Mouse (Mus musculus) heart, adult 2 months (tissue): ENCODE data around the gene Tmed2. TPM values are rescaled to one million over a fixed set of nuclear protein-coding genes. Genes with fewer than 3 reads are reported as not detected.

ENCODE experiments used
- DNase-seq, 2 experiments: peaks; one replicate each; pipeline ENCODE4 v3.0.0; 2021
- H3K27ac ChIP-seq: fragments of 200-600 bp; 2 replicates; pipeline ENCODE4 v1.8.1; 2022
- H3K27me3 ChIP-seq: fragments of 200-500 bp; 2 replicates; pipeline ENCODE4 v1.6.1; 2012; ENCODE audit warnings: mild to moderate bottlenecking, low read length, inconsistent platforms, mixed read lengths; ENCODE audit not compliant: control insufficient read depth, insufficient read depth
- H3K36me3 ChIP-seq: fragments of 200-500 bp; 2 replicates; pipeline ENCODE4 v1.6.1; 2012; ENCODE audit warnings: low read length, inconsistent platforms; ENCODE audit not compliant: control insufficient read depth, insufficient read depth
- H3K4me1 ChIP-seq: fragments of 200-500 bp; 2 replicates; pipeline ENCODE4 v1.6.1; 2011; ENCODE audit warnings: low read length; ENCODE audit not compliant: control insufficient read depth, insufficient read depth
- H3K4me3 ChIP-seq: fragments of 200-600 bp; 2 replicates; pipeline ENCODE4 v1.8.1; 2022
- H3K79me2 ChIP-seq: fragments of 200-500 bp; replicated peaks from 2 replicates; pipeline ENCODE4 v1.6.1; 2012; ENCODE audit warnings: mild to moderate bottlenecking, inconsistent platforms, low read length, moderate library complexity, mixed read lengths; ENCODE audit not compliant: control insufficient read depth, insufficient read depth
- H3K9ac ChIP-seq: fragments of 200-500 bp; 2 replicates; pipeline ENCODE4 v1.6.1; 2012; ENCODE audit warnings: low read depth, mild to moderate bottlenecking, control low read depth, inconsistent platforms, low read length, mixed read lengths
- CTCF ChIP-seq: fragments of 200-600 bp; IDR thresholded peaks from 2 replicates; pipeline ENCODE4 v1.8.1; 2022; ENCODE audit warnings: antibody characterized with exemption, mild to moderate bottlenecking, moderate library complexity
- EP300 ChIP-seq: fragments of 200-500 bp; IDR thresholded peaks from 2 replicates; pipeline ENCODE4 v1.6.1; 2011; ENCODE audit warnings: low read depth, low read length, control low read depth; ENCODE audit not compliant: insufficient read depth
- POLR2A ChIP-seq: fragments of 200-500 bp; IDR thresholded peaks from 2 replicates; pipeline ENCODE4 v1.6.1; 2011; ENCODE audit warnings: mild to moderate bottlenecking, low read depth, low read length, control low read depth; ENCODE audit not compliant: insufficient read depth
- WGBS: fragments of 180-500 bp; shearing (Covaris S2); methylation state at CpG from one replicate; pipeline ENCODE4 v1.1.7; 2018; 5-methylcytosine and 5-hydroxymethylcytosine counted together
- intact Hi-C: fragments of 180-260 bp; cut with DNase I; formaldehyde crosslinking; loops from one replicate; pipeline ENCODE4 v1.15.1; 2025
- polyA plus RNA-seq: library from polyadenylated mRNA; depleted of rRNA; stranded (reverse); fragments of >200 nt; gene quantifications from 2 replicates; pipeline ENCODE4 v1.2.3, GENCODE M21; 2012
- total RNA-seq, 2 experiments: library from RNA; stranded (reverse); gene quantifications; 2 replicates each; pipeline ENCODE4 v1.2.3; 2021

Gene Tmed2
- total and polyA plus RNA-seq, 3 experiments, result 80.9 to 194 (median 167) TPM

DNA sequence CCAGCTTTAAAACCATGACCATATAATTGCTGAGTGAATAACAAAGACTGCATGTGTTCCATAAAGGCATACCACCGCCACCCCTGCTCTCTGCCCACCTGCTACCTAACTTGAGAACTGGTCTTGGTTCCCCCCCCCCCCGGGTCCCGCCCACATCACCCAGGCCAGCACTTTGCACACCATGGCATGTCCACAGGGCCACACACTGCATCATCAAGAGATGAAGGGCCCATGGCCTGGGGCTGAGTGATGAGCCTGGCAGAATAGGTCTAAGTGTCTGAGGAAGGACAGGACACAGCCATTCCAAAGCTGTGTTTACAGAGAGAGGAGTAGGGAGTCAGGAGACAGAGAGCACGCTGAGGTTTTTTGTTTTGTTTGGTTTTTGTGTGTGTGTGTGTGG, 12.1 kb upstream of the Tmed2 start:
- WGBS, result 58% methylated on average over 4 of the region's 4 CpGs
- H3K4me3 ChIP-seq, result peak overlapping the region; percentile 89
- H3K4me1 ChIP-seq, result no peaks in the 10 kb centered on the region; the same call in none of the 2 replicates
- TF ChIP-seq CTCF, result no peak
- TF ChIP-seq EP300, result no peak
- TF ChIP-seq POLR2A, result no peak
- intact Hi-C loops, result loop anchor here (2.0 kb wide), 2 partner anchors 18 to 30 kb away; no protein-coding TSS in a partner anchor
- no peaks in the 10 kb centered on the region for H3K27me3 ChIP-seq
- H3K79me2 ChIP-seq, result peaks cover 3% of the 10 kb centered on the region
- no peak for DNase-seq
- peak overlapping the region; percentile 92 for H3K9ac ChIP-seq
- peak overlapping the region; percentile 96 for H3K27ac ChIP-seq
- peaks cover 4% of the 10 kb centered on the region; the same call in 1 of the 2 replicates for H3K36me3 ChIP-seq

- H3K79me2 ChIP-seq, result peaks cover 3% of the 10 kb centered on the region
- 9% methylated on average over 9 of the region's 9 CpGs for WGBS
- H3K27me3 ChIP-seq, result no peaks in the 10 kb centered on the region
- DNase-seq, result peak in 1 of 2 experiments; percentile 75
- intact Hi-C loops, result loop anchor here (2.0 kb wide), 2 partner anchors 18 to 30 kb away; no protein-coding TSS in a partner anchor
- H3K4me1 ChIP-seq, result no peaks in the 10 kb centered on the region; the same call in none of the 2 replicates
- H3K4me3 ChIP-seq, result peak overlapping the region; percentile 89
- peak overlapping the region; percentile 92 for H3K9ac ChIP-seq
- no peak; the same call in none of the 2 replicates for TF ChIP-seq POLR2A
- no peak for TF ChIP-seq CTCF
- TF ChIP-seq EP300, result peak; percentile 70; the same call in 1 of the 2 replicates
- H3K27ac ChIP-seq, result peak overlapping the region; percentile 96
- peaks cover 4% of the 10 kb centered on the region; the same call in 1 of the 2 replicates for H3K36me3 ChIP-seq
Observed at GRCm38 (mm10) chr5:124528791-124529190, 11.7 kb upstream of the Tmed2 start.

DNA sequence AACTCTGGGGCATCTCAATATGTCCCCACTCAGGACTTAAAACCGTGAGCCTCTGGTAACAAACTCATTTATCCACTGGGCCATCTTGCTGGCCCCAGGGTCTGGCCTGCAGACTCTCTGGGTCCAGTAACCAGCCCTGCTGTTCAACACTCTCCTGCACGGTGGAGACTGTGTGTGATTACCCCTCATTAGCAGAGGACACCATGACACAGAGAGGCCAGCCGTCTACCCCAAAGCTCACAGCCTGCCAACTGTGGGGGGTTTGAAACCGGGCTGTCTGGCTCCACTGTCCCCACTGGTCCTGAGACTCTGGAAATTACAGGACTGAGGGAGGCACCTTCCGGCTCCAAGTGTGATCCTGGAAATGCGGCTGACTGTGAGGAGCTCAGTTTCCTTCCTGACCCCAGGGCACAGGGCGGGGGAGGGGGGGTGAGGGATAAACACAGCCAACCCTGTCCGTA, 11.3 kb upstream of the Tmed2 start:
- intact Hi-C loops, result loop anchor here (2.0 kb wide), 2 partner anchors 18 to 30 kb away; no protein-coding TSS in a partner anchor

DNA sequence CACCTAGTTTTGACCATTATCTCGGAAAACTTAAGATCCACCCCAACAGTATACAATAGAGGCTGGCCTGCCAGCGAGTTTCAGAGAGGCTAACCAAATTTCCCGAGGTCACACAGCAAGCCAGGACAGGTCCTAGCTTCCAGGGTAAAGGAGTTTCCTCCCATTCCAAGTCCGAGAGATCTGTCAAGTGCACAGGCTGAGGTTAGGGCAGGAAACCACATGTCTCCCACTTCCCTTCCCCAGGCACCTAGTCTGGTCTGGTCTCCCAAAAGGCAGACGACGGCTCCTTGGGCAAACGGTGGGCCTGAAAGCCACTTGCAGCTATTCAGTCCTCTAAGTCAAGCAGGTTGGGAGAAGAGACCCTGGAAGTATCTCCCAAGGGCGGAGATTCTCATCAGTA, 10.8 kb upstream of the Tmed2 start:
- intact Hi-C loops, result loop anchor here (2.0 kb wide), 2 partner anchors 19 to 31 kb away; no protein-coding TSS in a partner anchor
- Histone ChIP-seq H3K79me2 (peaks cover 3% of the 10 kb centered on the region), H3K9ac (peak overlapping the region; percentile 92), H3K27me3 (no peaks in the 10 kb centered on the region), H3K4me3 (peak overlapping the region; percentile 89), H3K27ac (peak overlapping the region; percentile 96), H3K36me3 (peaks cover 4% of the 10 kb centered on the region; the same call in 1 of the 2 replicates), H3K4me1 (no peaks in the 10 kb centered on the region; the same call in none of the 2 replicates)
- TF ChIP-seq EP300 (no peak), POLR2A (no peak), CTCF (no peak)
- peak; percentile 44 to 63 for DNase-seq
- WGBS, result 15% methylated on average over 8 of the region's 8 CpGs

More for the DNA sequence above, 11.3 kb upstream of the Tmed2 start:
- Histone ChIP-seq H3K36me3 (peaks cover 4% of the 10 kb centered on the region; the same call in 1 of the 2 replicates), H3K79me2 (peaks cover 3% of the 10 kb centered on the region), H3K4me1 (no peaks in the 10 kb centered on the region; the same call in none of the 2 replicates), H3K27me3 (no peaks in the 10 kb centered on the region), H3K27ac (peak overlapping the region; percentile 96), H3K9ac (peak overlapping the region; percentile 92), H3K4me3 (peak overlapping the region; percentile 89)
- peak; percentile 52 to 65 for DNase-seq
- no peak for TF ChIP-seq CTCF
- peak; percentile 24; the same call in 1 of the 2 replicates for TF ChIP-seq EP300
- 11% methylated on average over 8 of the region's 8 CpGs for WGBS

GRCm38 (mm10) chr5:124530655-124531582, 9.6 kb upstream of the Tmed2 start, which contains the start of gene Rilpl1:
Gene Rilpl1, minus strand, starts transcription at chr5:124531391.
- H3K36me3 ChIP-seq, result peaks cover 4% of the 10 kb centered on the region; the same call in 1 of the 2 replicates
- under 1% methylated on average over 93 of the region's 96 CpGs for WGBS

More at GRCm38 (mm10) chr5:124530655-124531582, 9.6 kb upstream of the Tmed2 start, which contains the start of gene Rilpl1:
- Histone ChIP-seq H3K27ac (peak within 1 kb of the TSS; percentile 96), H3K9ac (peak within 1 kb of the TSS; percentile 92), H3K27me3 (no peaks in the 10 kb centered on the region), H3K4me1 (no peaks in the 10 kb centered on the region; the same call in none of the 2 replicates), H3K79me2 (peaks cover 3% of the 10 kb centered on the region), H3K4me3 (peak within 1 kb of the TSS; percentile 89)
- peak; percentile 91 to 92 for DNase-seq
- intact Hi-C loops, result no loop called here
- peak; percentile 56 for TF ChIP-seq POLR2A
- no peak for TF ChIP-seq EP300
- 0 out of 2 replicates have a peak, but pooled peaks have one; percentile 17 for TF ChIP-seq CTCF
